Mouse (Mus musculus) forebrain, embryonic 16.5 days (tissue): ENCODE data around the gene Ttc30a2. TPM values are rescaled to one million over a fixed set of nuclear protein-coding genes. Genes with fewer than 3 reads are reported as not detected.
"Not testable (repeated sequence)": the region's sequence is repeated elsewhere in the genome, so short reads cannot be mapped to it uniquely, and the experiment has no call there.

ENCODE experiments used
- ATAC-seq: fragments of 200-750 bp; cut with Nextera tagmentation; 2 replicates; pipeline ENCODE4 v1.8.0; 2017; ENCODE audit warnings: mild to moderate bottlenecking, moderate library complexity
- H3K27ac ChIP-seq: fragments of 300-500 bp; sonication (generic); 2 replicates; pipeline ENCODE4 v1.5.1; 2014; ENCODE audit warnings: low read length, control low read depth
- H3K27me3 ChIP-seq: fragments of 300-500 bp; sonication (generic); replicated peaks from 2 replicates; pipeline ENCODE4 v1.6.1; 2014; ENCODE audit warnings: low read length; ENCODE audit not compliant: control insufficient read depth, insufficient read depth
- H3K36me3 ChIP-seq: fragments of 300-500 bp; sonication (generic); 2 replicates; pipeline ENCODE4 v1.6.1; 2014; ENCODE audit not compliant: control insufficient read depth, insufficient read depth
- H3K4me1 ChIP-seq: fragments of 300-500 bp; sonication (generic); replicated peaks from 2 replicates; pipeline ENCODE4 v1.6.1; 2014; ENCODE audit warnings: low read length; ENCODE audit not compliant: control insufficient read depth, insufficient read depth
- H3K4me2 ChIP-seq: fragments of 300-500 bp; sonication (generic); 2 replicates; pipeline ENCODE4 v1.6.1; 2014; ENCODE audit warnings: mild to moderate bottlenecking, low read length, control low read depth
- H3K4me3 ChIP-seq: fragments of 300-500 bp; sonication (generic); replicated peaks from 2 replicates; pipeline ENCODE4 v1.5.1; 2014; ENCODE audit warnings: mild to moderate bottlenecking, low read length, control low read depth
- H3K9ac ChIP-seq: fragments of 300-500 bp; sonication (generic); replicated peaks from 2 replicates; pipeline ENCODE4 v1.6.1; 2014; ENCODE audit warnings: low read depth, low read length, control low read depth
- H3K9me3 ChIP-seq: fragments of 300-500 bp; sonication (generic); 2 replicates; pipeline ENCODE4 v1.6.1; 2016; ENCODE audit warnings: low read length; ENCODE audit not compliant: control insufficient read depth
- WGBS: fragments of 180-500 bp; shearing (Covaris S2); extraction: QIAGEN DNeasy Blood & Tissue Kit; methylation state at CpG from one replicate; pipeline ENCODE4 v1.1.7; 2014; 5-methylcytosine and 5-hydroxymethylcytosine counted together
- polyA plus RNA-seq: library from polyadenylated mRNA; unstranded; fragments of >200 nt; fragmentation: Nextera tagmentation; extraction: Ambion mirVana; gene quantifications from 2 replicates; pipeline ENCODE4 v1.2.1, GENCODE M21; 2015

Ttc30a2 gene
- 0.67 and 0.98 TPM in 2 replicates for polyA plus RNA-seq

DNA sequence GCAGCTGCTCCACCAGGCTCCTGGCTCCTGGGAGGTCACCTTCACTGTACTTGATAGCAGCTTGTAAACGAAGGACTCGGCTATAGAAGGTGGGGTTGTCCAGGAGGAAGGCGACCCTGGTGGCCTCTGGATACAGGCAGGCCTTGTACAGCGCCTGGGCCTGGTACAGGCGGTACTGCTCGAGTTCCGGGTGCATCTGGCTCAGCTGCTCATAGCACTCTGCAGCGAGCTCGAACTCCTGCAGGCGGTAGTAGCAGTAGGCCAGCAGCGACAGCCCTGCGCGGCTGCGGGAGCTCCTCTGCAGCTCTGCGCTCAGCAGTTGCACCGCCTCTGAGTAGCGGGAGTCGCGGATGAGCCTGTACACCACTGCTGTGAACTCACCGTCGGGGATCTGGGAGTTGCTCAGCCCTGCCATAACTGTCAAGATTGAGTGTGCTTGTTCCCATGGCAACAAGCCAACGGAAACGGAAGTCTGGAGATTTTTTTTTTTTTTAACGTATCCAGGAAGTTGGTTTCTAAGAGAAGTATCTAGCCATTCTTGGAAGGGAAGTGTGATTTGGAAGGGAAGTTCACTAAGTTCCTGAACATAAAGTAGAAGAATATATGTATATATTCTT, at the start of gene Ttc30a2:
Ttc30a2 (minus strand) TSS at position 419 of the 617 bp plus-strand sequence.
- H3K4me3 ChIP-seq, H3K27me3 ChIP-seq, H3K4me2 ChIP-seq, H3K9me3 ChIP-seq, H3K36me3 ChIP-seq, ATAC-seq, H3K4me1 ChIP-seq, H3K27ac ChIP-seq, H3K9ac ChIP-seq: not testable (repeated sequence)
- 26% methylated on average over 17 of the region's 24 CpGs for WGBS

DNA sequence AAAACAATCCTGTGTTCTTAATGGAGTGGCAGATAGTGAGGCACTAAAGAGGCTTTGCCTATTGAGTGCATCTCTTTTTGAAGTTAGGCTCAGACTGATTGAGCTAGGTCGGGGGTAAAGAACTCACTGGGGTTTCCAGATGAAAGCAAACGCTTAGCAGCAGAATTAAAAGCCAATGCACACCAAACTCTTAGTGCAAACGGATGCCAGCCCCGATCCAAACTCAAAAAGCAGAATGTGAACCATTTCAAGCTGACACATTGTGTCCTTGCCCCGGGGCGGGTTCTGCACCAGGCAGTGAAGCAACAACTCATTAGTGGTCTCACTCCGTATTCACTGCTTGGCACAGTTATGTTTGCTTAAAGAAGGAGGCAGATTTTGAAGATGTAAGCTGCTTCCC, 38.9 kb upstream of the Ttc30a2 start:
- peak; percentile 62 for ATAC-seq
- WGBS: 1% methylated on average over 7 of the region's 7 CpGs
- no peak overlapping the region for H3K4me3 ChIP-seq
- no peaks in the 10 kb centered on the region for H3K27me3 ChIP-seq
- H3K4me2 ChIP-seq: no peak overlapping the region
- H3K9ac ChIP-seq: no peak overlapping the region
- H3K27ac ChIP-seq: no peak overlapping the region
- H3K4me1 ChIP-seq: peaks cover 6% of the 10 kb centered on the region
- no peaks in the 10 kb centered on the region for H3K9me3 ChIP-seq
- H3K36me3 ChIP-seq: no peaks in the 10 kb centered on the region

DNA sequence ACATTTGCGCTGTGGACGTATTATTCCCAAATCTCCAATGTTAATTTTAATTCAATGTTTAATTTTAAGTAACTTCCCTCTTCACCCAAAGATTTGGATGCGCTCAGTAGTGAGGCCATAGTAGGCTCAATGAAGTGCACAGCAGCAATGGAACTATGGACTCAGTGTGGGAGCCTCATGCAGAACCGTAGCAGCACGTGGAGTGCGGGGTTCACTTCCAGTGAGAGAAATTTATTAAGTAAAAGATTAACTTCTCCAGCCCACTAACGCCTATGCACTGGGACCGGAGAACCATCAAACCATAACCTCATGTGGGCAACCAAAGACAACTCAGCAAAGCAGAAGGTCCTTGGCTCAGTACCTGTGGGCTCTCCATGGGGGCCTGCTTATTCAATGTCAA, 38.2 kb upstream of the Ttc30a2 start:
- Histone ChIP-seq H3K4me2 (no peak overlapping the region), H3K36me3 (no peaks in the 10 kb centered on the region), H3K27ac (no peak overlapping the region), H3K9me3 (no peaks in the 10 kb centered on the region), H3K4me3 (no peak overlapping the region), H3K27me3 (no peaks in the 10 kb centered on the region), H3K9ac (no peak overlapping the region), H3K4me1 (peaks cover 6% of the 10 kb centered on the region)
- no peak for ATAC-seq
- 75% methylated on average over 8 of the region's 8 CpGs for WGBS

DNA sequence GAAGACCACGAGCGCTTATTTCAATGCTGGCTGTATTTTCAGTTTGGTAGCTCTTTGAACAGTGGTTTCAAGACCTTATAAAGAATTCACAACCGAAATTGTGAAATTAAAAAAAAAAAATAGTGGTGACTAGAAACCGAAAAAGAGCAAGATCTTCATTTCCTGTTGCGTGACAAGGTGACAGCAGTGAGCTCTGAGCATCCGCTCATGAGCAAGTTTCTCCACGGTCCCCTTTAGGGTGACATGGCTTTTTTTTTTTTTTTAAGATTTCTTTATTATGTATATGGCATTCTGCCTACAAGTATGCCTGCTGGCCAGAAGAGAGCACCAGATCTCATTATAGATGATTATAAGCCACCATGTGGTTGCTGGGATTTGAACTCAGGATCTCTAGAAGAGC, 37.5 kb upstream of the Ttc30a2 start:
- no peak overlapping the region for H3K27ac ChIP-seq
- WGBS: 90% methylated on average over 7 of the region's 7 CpGs
- H3K9me3 ChIP-seq: no peaks in the 10 kb centered on the region
- no peaks in the 10 kb centered on the region for H3K36me3 ChIP-seq
- H3K4me2 ChIP-seq: no peak overlapping the region
- no peak for ATAC-seq
- peaks cover 6% of the 10 kb centered on the region for H3K4me1 ChIP-seq
- H3K27me3 ChIP-seq: no peaks in the 10 kb centered on the region
- no peak overlapping the region for H3K4me3 ChIP-seq
- H3K9ac ChIP-seq: no peak overlapping the region

DNA sequence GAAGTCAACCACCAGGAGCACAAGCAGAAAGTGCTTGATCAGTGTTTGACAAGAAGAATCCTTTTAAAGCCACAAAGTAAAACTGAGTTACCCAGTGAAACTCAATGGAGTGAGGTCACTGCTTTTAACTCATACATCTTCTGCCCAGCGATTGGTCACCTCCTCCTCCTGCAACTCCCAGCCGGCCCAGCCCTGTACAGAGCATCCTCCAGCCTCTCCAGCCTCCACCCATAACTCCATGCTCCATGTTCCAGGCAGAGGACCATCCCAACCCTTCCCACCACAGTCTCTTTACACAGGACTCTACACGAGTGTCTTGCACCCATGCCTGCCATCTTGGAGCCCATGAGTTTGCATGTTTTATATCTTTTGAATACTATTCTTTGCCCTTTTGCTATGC, 36.7 kb upstream of the Ttc30a2 start:
- no peak overlapping the region for H3K9ac ChIP-seq
- H3K36me3 ChIP-seq: no peaks in the 10 kb centered on the region
- no peaks in the 10 kb centered on the region for H3K27me3 ChIP-seq
- ATAC-seq: no peak
- no peak overlapping the region for H3K4me2 ChIP-seq
- no peaks in the 10 kb centered on the region for H3K9me3 ChIP-seq
- peaks cover 6% of the 10 kb centered on the region for H3K4me1 ChIP-seq
- no peak overlapping the region for H3K27ac ChIP-seq
- WGBS: 86% methylated on average over 3 of the region's 3 CpGs
- H3K4me3 ChIP-seq: no peak overlapping the region

DNA sequence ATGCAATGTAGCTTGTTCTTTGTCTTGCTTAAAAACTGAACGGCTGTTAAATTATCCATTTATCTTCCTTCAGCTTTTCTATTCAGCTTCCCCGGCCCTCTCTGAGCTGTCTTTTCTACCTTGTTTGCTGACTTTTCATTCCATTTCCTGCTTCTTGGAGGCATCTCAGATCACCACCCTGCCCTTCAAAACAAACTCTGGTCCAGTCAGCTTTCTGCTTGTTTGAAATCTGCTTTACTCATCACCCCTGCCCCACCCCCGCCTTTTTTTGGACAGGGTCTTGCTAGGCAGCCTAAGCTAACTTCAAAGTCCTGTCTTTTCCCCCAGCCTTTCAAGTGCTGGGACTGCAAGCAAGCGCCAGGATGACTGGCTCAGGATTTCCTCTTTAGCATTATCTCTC, 28.2 kb upstream of the Ttc30a2 start:
- Histone ChIP-seq H3K9me3 (no peaks in the 10 kb centered on the region), H3K27me3 (no peaks in the 10 kb centered on the region), H3K4me1 (no peaks in the 10 kb centered on the region), H3K4me2 (no peak overlapping the region), H3K36me3 (no peaks in the 10 kb centered on the region), H3K9ac (no peak overlapping the region), H3K4me3 (no peak overlapping the region), H3K27ac (no peak overlapping the region)
- ATAC-seq: no peak
- WGBS: 22% methylated on average over 4 of the region's 4 CpGs

DNA sequence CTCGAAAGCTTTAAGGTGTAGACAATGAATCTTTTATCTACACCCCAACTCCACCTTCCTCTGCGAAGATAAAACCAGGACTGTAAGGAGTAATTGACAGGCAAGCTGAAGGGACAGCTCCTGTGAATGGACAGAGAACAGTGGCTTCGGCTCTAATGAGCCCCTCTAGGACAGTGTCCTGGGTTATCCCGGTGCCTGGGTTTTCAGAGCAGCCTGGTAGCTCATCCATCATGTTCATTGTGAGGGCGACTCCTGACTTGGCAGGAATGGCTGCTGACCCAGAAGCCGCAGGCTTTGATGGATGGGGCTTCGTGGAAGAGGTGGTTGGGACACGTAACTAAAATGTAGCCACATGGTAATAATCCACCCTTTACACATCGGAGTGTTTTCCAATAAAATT, 24.9 kb upstream of the Ttc30a2 start:
- no peak overlapping the region for H3K4me2 ChIP-seq
- 73% methylated on average over 9 of the region's 9 CpGs for WGBS
- H3K4me1 ChIP-seq: peaks cover 16% of the 10 kb centered on the region
- no peaks in the 10 kb centered on the region for H3K27me3 ChIP-seq
- H3K9me3 ChIP-seq: no peaks in the 10 kb centered on the region
- H3K27ac ChIP-seq: no peak overlapping the region
- no peak overlapping the region for H3K9ac ChIP-seq
- no peak overlapping the region for H3K4me3 ChIP-seq
- H3K36me3 ChIP-seq: no peaks in the 10 kb centered on the region
- ATAC-seq: no peak

DNA sequence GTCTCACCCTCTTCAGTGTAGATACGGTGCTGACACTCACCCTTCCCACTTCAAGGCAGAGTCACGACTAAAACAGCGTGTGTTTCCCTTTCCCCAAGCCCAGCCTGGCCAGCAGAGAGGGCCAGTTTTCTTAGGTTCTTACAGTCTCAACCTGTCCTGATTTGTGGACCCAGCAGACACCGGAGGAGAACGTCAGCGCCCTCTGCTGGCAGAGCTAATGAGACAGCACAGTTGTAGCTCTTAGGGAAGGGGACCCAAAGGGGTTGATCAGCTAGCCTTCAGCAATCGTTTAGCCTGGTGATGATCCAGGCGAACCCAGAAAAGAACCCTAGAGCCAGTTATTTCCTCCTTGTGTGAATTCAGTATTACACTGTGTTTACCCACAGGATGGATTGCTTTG, 23.4 kb upstream of the Ttc30a2 start:
- Histone ChIP-seq H3K9me3 (no peaks in the 10 kb centered on the region), H3K36me3 (no peaks in the 10 kb centered on the region), H3K4me1 (peaks cover 19% of the 10 kb centered on the region), H3K27ac (no peak overlapping the region), H3K4me2 (no peak overlapping the region), H3K4me3 (no peak overlapping the region), H3K27me3 (no peaks in the 10 kb centered on the region), H3K9ac (no peak overlapping the region)
- 50% methylated on average over 8 of the region's 8 CpGs for WGBS
- ATAC-seq: no peak

DNA sequence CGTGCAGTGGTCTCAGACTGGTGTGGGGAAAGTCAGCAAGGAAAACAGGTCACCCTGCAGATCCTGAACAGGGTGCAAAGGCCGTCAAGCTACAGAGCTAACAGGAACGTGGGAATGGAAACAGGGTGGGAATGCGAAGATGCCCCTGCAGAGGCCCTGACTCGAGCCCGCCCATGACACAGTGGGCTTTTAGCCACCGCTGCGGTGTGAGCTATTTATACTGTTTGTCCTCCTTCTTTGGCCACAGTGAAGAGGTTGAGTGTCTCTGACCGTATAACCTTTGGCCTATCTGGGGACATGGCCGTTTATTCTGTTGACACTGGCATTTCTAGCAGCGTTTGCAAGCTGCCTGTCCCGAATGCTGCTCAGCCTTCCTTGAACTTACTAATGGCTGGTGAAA, 21.7 kb upstream of the Ttc30a2 start:
- H3K27ac ChIP-seq: peak overlapping the region; percentile 25
- no peaks in the 10 kb centered on the region for H3K27me3 ChIP-seq
- no peak overlapping the region for H3K9ac ChIP-seq
- peaks cover 19% of the 10 kb centered on the region for H3K4me1 ChIP-seq
- ATAC-seq: no peak
- WGBS: 82% methylated on average over 12 of the region's 12 CpGs
- H3K4me3 ChIP-seq: no peak overlapping the region
- no peak overlapping the region for H3K4me2 ChIP-seq
- H3K36me3 ChIP-seq: no peaks in the 10 kb centered on the region
- H3K9me3 ChIP-seq: no peaks in the 10 kb centered on the region

DNA sequence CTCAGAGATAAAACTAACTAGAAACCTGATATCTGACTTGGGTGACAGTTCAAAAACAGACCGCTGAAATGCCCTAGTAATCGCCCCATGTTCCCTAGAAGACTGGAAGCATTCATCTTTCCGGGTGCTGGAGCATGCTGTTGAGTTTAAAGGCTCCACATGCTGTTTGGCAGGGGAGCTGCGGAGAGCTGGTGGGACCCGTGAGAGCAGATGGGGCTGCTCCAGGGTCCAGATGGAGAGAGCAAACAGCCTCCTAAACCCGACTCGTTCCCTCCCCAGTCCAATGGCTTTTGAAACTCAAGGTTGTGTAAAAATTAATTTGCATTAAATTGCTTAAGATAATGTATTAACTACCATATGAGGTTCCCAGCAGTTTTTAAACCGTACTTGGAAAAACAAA, 20.7 kb upstream of the Ttc30a2 start:
- H3K4me2 ChIP-seq: no peak overlapping the region
- WGBS: 32% methylated on average over 8 of the region's 8 CpGs
- H3K4me1 ChIP-seq: peaks cover 19% of the 10 kb centered on the region
- H3K4me3 ChIP-seq: no peak overlapping the region
- no peak overlapping the region for H3K9ac ChIP-seq
- H3K9me3 ChIP-seq: no peaks in the 10 kb centered on the region
- no peaks in the 10 kb centered on the region for H3K27me3 ChIP-seq
- peak; percentile 95 for ATAC-seq
- H3K36me3 ChIP-seq: no peaks in the 10 kb centered on the region
- peak overlapping the region; percentile 29; the same call in 1 of the 2 replicates for H3K27ac ChIP-seq
